Mouse (Mus musculus) olfactory bulb, adult 2 months (tissue): ENCODE results near the gene Mmp27.

Source experiments
- CTCF ChIP-seq: fragments of 200-500 bp; IDR thresholded peaks from 2 replicates; pipeline ENCODE4 v1.5.1; 2012; ENCODE audit warnings: low read depth, mild to moderate bottlenecking, low read length, moderate library complexity; ENCODE audit not compliant: insufficient read depth
- POLR2A ChIP-seq: fragments of 200-500 bp; IDR thresholded peaks from 2 replicates; pipeline ENCODE4 v1.6.1; 2012; ENCODE audit warnings: mild to moderate bottlenecking, low read depth, low read length, moderate library complexity; ENCODE audit not compliant: insufficient read depth

DNA sequence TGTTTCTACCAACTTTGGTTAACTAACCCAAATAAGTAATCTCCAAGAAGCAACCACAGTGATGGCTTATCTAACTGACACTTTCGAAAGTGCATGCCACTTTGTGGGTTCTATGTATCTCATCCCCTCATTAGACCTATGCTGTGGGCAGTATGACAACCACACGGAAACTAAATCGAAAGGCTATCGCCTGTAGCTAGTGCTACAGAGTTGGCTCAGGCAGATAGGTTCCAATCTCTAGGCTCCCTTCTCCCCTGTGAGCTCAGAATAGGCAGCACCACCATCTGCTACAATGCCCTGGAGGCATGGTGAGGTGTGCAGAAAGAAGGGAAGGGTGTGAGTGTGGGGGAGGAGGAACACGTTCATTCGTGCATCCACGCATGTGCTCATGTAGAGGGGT lies 992 bp downstream of the Mmp27 start:
- no peak for TF ChIP-seq POLR2A
- TF ChIP-seq CTCF = no peak
